Mouse (Mus musculus) midbrain, embryonic 14.5 days (tissue): ENCODE data around the gene Rab30. TPM values are rescaled to one million over a fixed set of nuclear protein-coding genes. Genes with fewer than 3 reads are reported as not detected.
"Not testable (repeated sequence)": the region's sequence is repeated elsewhere in the genome, so short reads cannot be mapped to it uniquely, and the experiment has no call there.

Experiments
- ATAC-seq: fragments of 200-750 bp; cut with Nextera tagmentation; 2 replicates; pipeline ENCODE4 v1.8.0; 2017; ENCODE audit warnings: moderate number of reproducible peaks, moderate library complexity; ENCODE audit not compliant: low FRiP score, low TSS enrichment
- DNase-seq: peaks from one replicate; pipeline ENCODE4 v3.0.0-alpha.2; 2015
- H3K27ac ChIP-seq: fragments of 300-500 bp; sonication (generic); replicated peaks from 2 replicates; pipeline ENCODE4 v1.5.1; 2014; ENCODE audit warnings: mild to moderate bottlenecking, low read depth, low read length, moderate library complexity
- H3K27me3 ChIP-seq: fragments of 300-500 bp; sonication (generic); 2 replicates; pipeline ENCODE4 v1.6.1; 2014; ENCODE audit warnings: low read length, control low read depth, mixed read lengths; ENCODE audit not compliant: control insufficient read depth, insufficient read depth
- H3K36me3 ChIP-seq: fragments of 300-500 bp; sonication (generic); 2 replicates; pipeline ENCODE4 v1.6.1; 2014; ENCODE audit warnings: low read length, control low read depth; ENCODE audit not compliant: control insufficient read depth, insufficient read depth
- H3K4me1 ChIP-seq: fragments of 300-500 bp; sonication (generic); 2 replicates; pipeline ENCODE4 v1.6.1; 2014; ENCODE audit warnings: mild to moderate bottlenecking, antibody characterized with exemption, low read length, control low read depth; ENCODE audit not compliant: control insufficient read depth, insufficient read depth
- H3K4me2 ChIP-seq: fragments of 300-500 bp; sonication (generic); 2 replicates; pipeline ENCODE4 v1.6.1; 2014; ENCODE audit warnings: mild to moderate bottlenecking, low read length, moderate library complexity
- H3K4me3 ChIP-seq: fragments of 300-500 bp; sonication (generic); replicated peaks from 2 replicates; pipeline ENCODE4 v1.5.1; 2014; ENCODE audit warnings: low read depth, low read length
- H3K9ac ChIP-seq: fragments of 300-500 bp; sonication (generic); replicated peaks from 2 replicates; pipeline ENCODE4 v1.6.1; 2014; ENCODE audit warnings: mild to moderate bottlenecking, low read length, moderate library complexity
- H3K9me3 ChIP-seq: fragments of 300-500 bp; sonication (generic); 2 replicates; pipeline ENCODE4 v1.6.1; 2016; ENCODE audit warnings: low read length, control low read depth, mixed read lengths; ENCODE audit not compliant: control insufficient read depth
- WGBS: fragments of 180-500 bp; shearing (Covaris S2); extraction: QIAGEN DNeasy Blood & Tissue Kit; methylation state at CpG from one replicate; pipeline ENCODE4 v1.1.7; 2014; 5-methylcytosine and 5-hydroxymethylcytosine counted together
- polyA plus RNA-seq: library from polyadenylated mRNA; unstranded; fragments of >200 nt; fragmentation: Nextera tagmentation; extraction: Ambion mirVana; gene quantifications from 2 replicates; pipeline ENCODE4 v1.2.1, GENCODE M21; 2014

The Rab30 gene
- polyA plus RNA-seq, 1 experiment from 2014 or later, result 28.1 TPM

GRCm38 (mm10) chr7:92765426-92765825 is 24.0 kb downstream of the Rab30 start:
- Histone ChIP-seq H3K36me3 (no peaks in the 10 kb centered on the region), H3K4me3 (no peak overlapping the region), H3K27ac (no peak overlapping the region), H3K9ac (no peak overlapping the region), H3K27me3 (no peaks in the 10 kb centered on the region), H3K9me3 (no peaks in the 10 kb centered on the region), H3K4me1 (peaks cover 4% of the 10 kb centered on the region), H3K4me2 (no peak overlapping the region)
- WGBS, result 71% methylated on average over 9 of the region's 9 CpGs
- ATAC-seq, result no peak
- peak; percentile 5 for DNase-seq

GRCm38 (mm10) chr7:92766096-92767090 is 25.0 kb downstream of the Rab30 start:
- Histone ChIP-seq H3K9ac (no peak overlapping the region), H3K27me3 (no peaks in the 10 kb centered on the region), H3K4me2 (no peak overlapping the region), H3K4me3 (no peak overlapping the region), H3K36me3 (no peaks in the 10 kb centered on the region), H3K27ac (no peak overlapping the region), H3K9me3 (no peaks in the 10 kb centered on the region), H3K4me1 (peaks cover 4% of the 10 kb centered on the region)
- WGBS, result 62% methylated on average over 9 of the region's 9 CpGs
- no peak for ATAC-seq
- peak; percentile 8 for DNase-seq

GRCm38 (mm10) chr7:92768116-92768515 is 26.7 kb downstream of the Rab30 start:
- not testable (repeated sequence) for ATAC-seq, H3K4me1 ChIP-seq, H3K27ac ChIP-seq, H3K4me2 ChIP-seq, H3K4me3 ChIP-seq, DNase-seq, H3K27me3 ChIP-seq, H3K36me3 ChIP-seq, H3K9me3 ChIP-seq, H3K9ac ChIP-seq
- WGBS, result 97% methylated on average over 12 of the region's 12 CpGs

GRCm38 (mm10) chr7:92768859-92769258 is 27.5 kb downstream of the Rab30 start:
- WGBS, result 77% methylated on average over 7 of the region's 7 CpGs
- ATAC-seq, result no peak
- H3K4me2 ChIP-seq, result no peak overlapping the region

GRCm38 (mm10) chr7:92773006-92773405 is 31.6 kb downstream of the Rab30 start:
- no peak for ATAC-seq
- H3K4me1 ChIP-seq, result peaks cover 20% of the 10 kb centered on the region

More at GRCm38 (mm10) chr7:92768859-92769258, 27.5 kb downstream of the Rab30 start:
- H3K9ac ChIP-seq, result no peak overlapping the region
- no peak overlapping the region for H3K4me3 ChIP-seq
- H3K27ac ChIP-seq, result no peak overlapping the region
- no peaks in the 10 kb centered on the region for H3K36me3 ChIP-seq
- H3K9me3 ChIP-seq, result no peaks in the 10 kb centered on the region
- H3K4me1 ChIP-seq, result peaks cover 4% of the 10 kb centered on the region
- no peak for DNase-seq
- H3K27me3 ChIP-seq, result no peaks in the 10 kb centered on the region

GRCm38 (mm10) chr7:92773596-92773995 is 32.2 kb downstream of the Rab30 start:
- H3K9me3 ChIP-seq, result no peaks in the 10 kb centered on the region
- ATAC-seq (no peak), DNase-seq (no peak)
- H3K27me3 ChIP-seq, result no peaks in the 10 kb centered on the region
- no peaks in the 10 kb centered on the region for H3K36me3 ChIP-seq
- no peak overlapping the region for H3K4me3 ChIP-seq
- no peak overlapping the region for H3K4me2 ChIP-seq
- no peak overlapping the region for H3K27ac ChIP-seq
- H3K4me1 ChIP-seq, result peaks cover 24% of the 10 kb centered on the region
- H3K9ac ChIP-seq, result no peak overlapping the region
- 96% methylated on average over 3 of the region's 3 CpGs for WGBS

More at GRCm38 (mm10) chr7:92773006-92773405, 31.6 kb downstream of the Rab30 start:
- Histone ChIP-seq H3K4me3 (no peak overlapping the region), H3K27ac (no peak overlapping the region), H3K9me3 (no peaks in the 10 kb centered on the region), H3K9ac (no peak overlapping the region), H3K36me3 (no peaks in the 10 kb centered on the region), H3K4me2 (no peak overlapping the region), H3K27me3 (no peaks in the 10 kb centered on the region)
- no peak for DNase-seq
- WGBS, result 96% methylated on average over 3 of the region's 3 CpGs

GRCm38 (mm10) chr7:92774741-92775140 is 33.3 kb downstream of the Rab30 start:
- DNase-seq (no peak), ATAC-seq (no peak)
- no peak overlapping the region for H3K4me3 ChIP-seq
- no peaks in the 10 kb centered on the region for H3K27me3 ChIP-seq
- H3K27ac ChIP-seq, result no peak overlapping the region
- H3K9me3 ChIP-seq, result no peaks in the 10 kb centered on the region
- 93% methylated on average over 5 of the region's 5 CpGs for WGBS
- H3K4me2 ChIP-seq, result no peak overlapping the region
- H3K4me1 ChIP-seq, result peaks cover 20% of the 10 kb centered on the region
- H3K9ac ChIP-seq, result no peak overlapping the region
- no peaks in the 10 kb centered on the region for H3K36me3 ChIP-seq

GRCm38 (mm10) chr7:92775703-92776102 is 34.3 kb downstream of the Rab30 start:
- no peak overlapping the region for H3K4me3 ChIP-seq
- ATAC-seq (no peak), DNase-seq (no peak)
- H3K27ac ChIP-seq, result no peak overlapping the region
- no peak overlapping the region for H3K9ac ChIP-seq
- no peaks in the 10 kb centered on the region for H3K36me3 ChIP-seq
- H3K27me3 ChIP-seq, result no peaks in the 10 kb centered on the region
- H3K4me1 ChIP-seq, result peaks cover 20% of the 10 kb centered on the region
- WGBS, result 37% methylated on average over 2 of the region's 2 CpGs
- H3K9me3 ChIP-seq, result no peaks in the 10 kb centered on the region
- no peak overlapping the region for H3K4me2 ChIP-seq

GRCm38 (mm10) chr7:92776647-92777046 is 35.2 kb downstream of the Rab30 start:
- no peaks in the 10 kb centered on the region for H3K27me3 ChIP-seq
- H3K9ac ChIP-seq, result no peak overlapping the region
- DNase-seq (peak; percentile 12), ATAC-seq (peak; percentile 12; the same call in 1 of the 2 replicates)
- no peaks in the 10 kb centered on the region for H3K9me3 ChIP-seq
- H3K36me3 ChIP-seq, result no peaks in the 10 kb centered on the region
- H3K4me2 ChIP-seq, result peak overlapping the region; percentile 58
- peaks cover 20% of the 10 kb centered on the region for H3K4me1 ChIP-seq
- no peak overlapping the region for H3K4me3 ChIP-seq
- peak overlapping the region; percentile 81 for H3K27ac ChIP-seq
- WGBS, result 51% methylated on average over 4 of the region's 4 CpGs
